Mouse (Mus musculus) cerebellum, adult 2 months (tissue): ENCODE results near the gene Trmt1.

Experiments
- CTCF ChIP-seq: fragments of 200-500 bp; IDR thresholded peaks from 2 replicates; pipeline ENCODE4 v1.5.1; 2011; ENCODE audit warnings: low read depth, mild to moderate bottlenecking, control low read depth, low read length, moderate library complexity, borderline replicate concordance; ENCODE audit not compliant: insufficient read depth
- POLR2A ChIP-seq: fragments of 200-500 bp; IDR thresholded peaks from 2 replicates; pipeline ENCODE4 v1.6.1; 2011; ENCODE audit warnings: low read length, control low read depth, borderline replicate concordance; ENCODE audit not compliant: insufficient read depth

- TF ChIP-seq CTCF, result no peak
- TF ChIP-seq POLR2A, result no peak
Observed at GRCm38 (mm10) chr8:84738266-84738665, 52.2 kb downstream of the Trmt1 start.
